Mouse (Mus musculus): ENCODE results near the gene Tpm3. TPM values are rescaled to one million over a fixed set of nuclear protein-coding genes. Genes with fewer than 3 reads are reported as not detected.

Gene Tpm3
- polyA plus RNA-seq, 1 experiment from 2014 or later, result 505 TPM

DNA sequence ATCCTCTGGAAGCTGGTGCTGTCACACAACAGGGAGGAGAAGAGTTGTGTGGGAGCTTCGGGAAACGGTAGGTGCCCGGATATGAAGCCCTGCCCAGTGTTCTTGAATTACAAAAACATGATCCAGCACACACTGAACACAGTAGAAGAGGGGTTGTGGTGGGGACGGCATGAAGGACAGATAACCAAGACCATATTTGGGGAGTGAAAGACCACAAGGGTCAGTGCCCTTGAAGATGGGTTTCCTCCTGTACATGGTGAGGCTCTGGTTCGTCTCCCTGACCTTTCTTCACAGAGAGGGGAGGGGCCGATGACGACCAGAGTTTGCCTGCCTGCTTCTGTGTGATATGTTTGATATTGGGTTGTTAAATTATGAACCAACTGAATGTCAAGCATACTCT, 2.8 kb upstream of the Tpm3 start:
- no peak overlapping the region for H3K27ac ChIP-seq
- H3K4me2 ChIP-seq, result no peak overlapping the region
- H3K9me3 ChIP-seq, result no peaks in the 10 kb centered on the region
- no peak overlapping the region for H3K4me3 ChIP-seq (replicated peaks)
- H3K4me1 ChIP-seq, result no peaks in the 10 kb centered on the region
- no peak overlapping the region for H3K9ac ChIP-seq
- H3K36me3 ChIP-seq, result no peaks in the 10 kb centered on the region
- WGBS, result 75% methylated on average over 7 of the region's 7 CpGs
- no peaks in the 10 kb centered on the region for H3K27me3 ChIP-seq (replicated peaks)
- no peak for ATAC-seq (ENCODE audit: insufficient read depth, low FRiP score, low read depth)

DNA sequence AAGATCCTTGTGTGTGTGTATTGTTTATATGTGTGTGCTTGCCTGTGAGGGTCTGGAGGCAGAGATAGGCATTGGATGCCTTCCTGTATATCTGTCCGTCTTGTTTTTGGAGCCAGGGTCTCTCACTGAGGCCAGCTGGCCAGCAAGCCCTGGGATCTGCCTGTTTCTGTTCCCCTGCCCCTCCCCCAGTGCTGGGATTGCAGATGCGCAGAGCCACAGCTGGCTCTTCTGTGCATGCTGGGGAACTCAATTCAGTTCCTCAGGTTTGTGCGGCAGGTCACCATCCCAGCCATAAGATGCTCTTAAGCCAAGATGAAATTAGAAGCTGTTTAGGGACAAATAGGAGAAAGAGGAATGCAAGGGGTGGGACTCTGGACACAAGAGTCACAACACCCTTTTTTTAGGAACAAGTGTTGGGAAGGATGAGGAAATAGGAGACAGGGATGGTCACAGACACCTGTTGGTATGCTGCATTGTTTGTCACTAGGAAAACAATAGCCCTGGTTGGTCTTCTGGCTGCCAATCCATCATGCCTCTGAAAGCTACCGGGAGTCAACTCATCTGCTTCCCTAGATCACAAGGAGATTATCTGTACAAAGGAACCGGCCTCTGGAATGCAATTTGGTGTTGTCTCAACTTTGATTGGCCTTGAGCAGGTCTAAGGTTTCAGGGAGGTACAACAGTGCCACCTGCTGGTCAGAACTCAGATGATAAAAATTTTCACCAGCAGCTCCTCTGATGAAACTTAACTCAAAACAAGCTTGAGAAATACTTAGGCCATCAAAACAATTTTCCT, 4.7 kb downstream of the Tpm3 start:
- H3K36me3 ChIP-seq, result no peaks in the 10 kb centered on the region
- H3K9ac ChIP-seq, result no peak overlapping the region
- no peak for ATAC-seq (ENCODE audit: insufficient read depth, low FRiP score, low read depth)
- no peaks in the 10 kb centered on the region for H3K27me3 ChIP-seq (replicated peaks)
- no peak overlapping the region for H3K4me3 ChIP-seq (replicated peaks)
- peak overlapping the region; percentile 35; the same call in 1 of the 2 replicates for H3K4me2 ChIP-seq
- H3K27ac ChIP-seq, result no peak overlapping the region
- no peaks in the 10 kb centered on the region for H3K9me3 ChIP-seq
- 14% methylated on average over 5 of the region's 5 CpGs for WGBS
- peaks cover 25% of the 10 kb centered on the region for H3K4me1 ChIP-seq

DNA sequence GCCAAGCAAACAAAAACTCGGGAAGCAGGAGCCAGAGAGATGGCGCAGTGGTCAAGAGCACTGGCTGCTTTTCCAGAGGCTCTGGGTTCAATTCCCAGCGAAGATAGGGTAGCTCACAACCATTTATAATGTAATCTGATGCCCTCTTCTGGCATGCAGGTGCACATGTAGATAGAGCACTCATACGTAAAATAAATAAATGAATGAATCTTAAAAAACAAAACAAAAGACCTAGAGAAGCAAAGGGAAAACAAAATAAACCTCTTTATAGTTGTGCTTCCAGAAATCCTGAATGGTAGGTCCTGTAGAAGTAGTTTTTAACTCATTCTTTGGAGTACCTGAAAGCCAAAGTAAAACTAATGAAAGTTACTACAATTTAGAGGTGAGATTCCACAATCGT, 5.8 kb downstream of the Tpm3 start:
- Histone ChIP-seq H3K4me3 (replicated peaks) (no peak overlapping the region), H3K36me3 (no peaks in the 10 kb centered on the region), H3K9me3 (no peaks in the 10 kb centered on the region), H3K4me1 (peaks cover 35% of the 10 kb centered on the region), H3K27me3 (replicated peaks) (no peaks in the 10 kb centered on the region), H3K4me2 (no peak overlapping the region), H3K9ac (no peak overlapping the region), H3K27ac (no peak overlapping the region)
- no peak for ATAC-seq (ENCODE audit: insufficient read depth, low FRiP score, low read depth)
- 42% methylated on average over 5 of the region's 5 CpGs for WGBS

DNA sequence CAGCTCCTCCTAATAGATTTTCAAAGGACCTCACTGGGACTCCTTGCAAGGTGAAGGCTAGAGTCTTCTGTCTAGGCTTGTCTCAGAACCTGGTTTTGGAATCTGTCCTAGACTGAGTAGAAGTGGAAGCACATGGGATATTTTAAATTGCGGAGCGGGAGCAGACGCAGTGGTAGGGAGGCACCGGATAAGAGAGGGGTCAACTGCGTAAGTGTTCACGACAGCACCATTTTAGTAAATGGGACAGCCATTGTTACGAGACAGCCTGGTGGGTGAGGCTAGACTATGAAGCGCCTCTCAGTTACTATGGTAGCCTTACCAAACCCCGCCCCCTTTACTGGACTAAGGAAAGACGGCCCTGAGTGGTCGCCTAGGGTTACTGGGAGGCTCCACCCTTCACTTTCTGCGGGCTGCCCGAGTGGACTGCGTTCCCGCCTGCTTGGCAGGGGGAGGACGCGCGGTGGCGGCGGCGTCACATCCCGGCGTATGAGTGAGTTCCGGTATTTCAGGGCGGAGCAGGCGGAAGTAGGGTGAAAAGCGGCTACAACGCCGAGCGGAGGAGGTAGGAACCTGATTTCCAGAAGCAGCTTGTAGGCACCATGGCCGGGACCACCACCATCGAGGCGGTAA, 6.8 kb downstream of the Tpm3 start:
- Histone ChIP-seq H3K4me1 (peaks cover 45% of the 10 kb centered on the region), H3K9me3 (no peaks in the 10 kb centered on the region)

DNA sequence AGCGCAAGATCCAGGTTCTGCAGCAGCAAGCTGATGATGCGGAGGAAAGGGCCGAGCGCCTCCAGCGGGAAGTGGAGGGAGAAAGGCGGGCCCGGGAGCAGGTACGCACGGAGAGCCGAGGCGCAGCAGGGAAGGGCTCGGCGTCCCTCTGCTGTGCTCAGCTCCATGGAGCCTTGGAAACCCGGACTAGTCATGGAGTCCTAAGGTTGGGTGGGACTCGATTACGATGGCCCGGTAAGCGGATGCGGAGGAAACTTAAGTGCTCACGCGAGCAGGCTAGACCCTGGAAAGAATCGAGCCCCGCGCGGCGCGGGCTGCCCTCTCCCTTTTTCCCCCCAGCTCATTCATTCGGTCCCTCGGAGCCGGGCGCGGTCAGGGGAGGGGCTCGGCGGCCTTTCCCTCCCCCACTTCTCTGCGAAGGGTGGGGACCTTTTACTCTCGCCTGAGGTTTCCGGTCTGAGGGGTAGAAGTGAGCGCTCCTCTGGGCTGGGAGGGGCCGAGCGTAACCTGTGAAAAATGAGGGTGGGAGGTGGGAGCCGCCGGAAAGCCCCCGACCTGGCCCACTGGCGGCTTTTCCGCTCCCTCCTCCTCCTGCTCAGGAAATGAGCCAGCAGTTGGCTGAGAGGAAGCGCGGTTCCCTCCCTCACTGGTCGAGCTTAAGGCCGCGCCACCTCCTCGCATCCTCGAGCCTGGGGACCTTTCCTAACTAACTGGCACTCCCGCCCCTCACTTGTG, 7.5 kb downstream of the Tpm3 start:
- Histone ChIP-seq H3K4me1 (peaks cover 52% of the 10 kb centered on the region), H3K4me3 (replicated peaks) (peak overlapping the region; percentile 83), H3K27ac (peak overlapping the region; percentile 99), H3K27me3 (replicated peaks) (no peaks in the 10 kb centered on the region), H3K9me3 (no peaks in the 10 kb centered on the region), H3K4me2 (peak overlapping the region; percentile 74), H3K9ac (peak overlapping the region; percentile 65), H3K36me3 (no peaks in the 10 kb centered on the region)
- peak; percentile 53 for ATAC-seq (ENCODE audit: insufficient read depth, low FRiP score, low read depth)
- under 1% methylated on average over 53 of the region's 53 CpGs for WGBS

More for the DNA sequence above, 6.8 kb downstream of the Tpm3 start:
- Histone ChIP-seq H3K27me3 (replicated peaks) (no peaks in the 10 kb centered on the region), H3K9ac (peak overlapping the region; percentile 65; the same call in 1 of the 2 replicates), H3K36me3 (no peaks in the 10 kb centered on the region), H3K27ac (peak overlapping the region; percentile 99), H3K4me3 (replicated peaks) (peak overlapping the region; percentile 83), H3K4me2 (peak overlapping the region; percentile 74)
- under 1% methylated on average over 33 of the region's 33 CpGs for WGBS
- ATAC-seq (ENCODE audit: insufficient read depth, low FRiP score, low read depth), result peak; percentile 95

GRCm38 (mm10) chr3:90080498-90080863, 8.0 kb downstream of the Tpm3 start:
- no peaks in the 10 kb centered on the region for H3K27me3 ChIP-seq (replicated peaks)
- 0% methylated on average over 6 of the region's 6 CpGs for WGBS
- H3K27ac ChIP-seq, result peak overlapping the region; percentile 99
- ATAC-seq (ENCODE audit: insufficient read depth, low FRiP score, low read depth), result no peak
- peak overlapping the region; percentile 83 for H3K4me3 ChIP-seq (replicated peaks)
- H3K9me3 ChIP-seq, result no peaks in the 10 kb centered on the region
- H3K4me2 ChIP-seq, result peak overlapping the region; percentile 74
- H3K4me1 ChIP-seq, result peaks cover 58% of the 10 kb centered on the region
- H3K9ac ChIP-seq, result peak overlapping the region; percentile 65
- H3K36me3 ChIP-seq, result no peaks in the 10 kb centered on the region

DNA sequence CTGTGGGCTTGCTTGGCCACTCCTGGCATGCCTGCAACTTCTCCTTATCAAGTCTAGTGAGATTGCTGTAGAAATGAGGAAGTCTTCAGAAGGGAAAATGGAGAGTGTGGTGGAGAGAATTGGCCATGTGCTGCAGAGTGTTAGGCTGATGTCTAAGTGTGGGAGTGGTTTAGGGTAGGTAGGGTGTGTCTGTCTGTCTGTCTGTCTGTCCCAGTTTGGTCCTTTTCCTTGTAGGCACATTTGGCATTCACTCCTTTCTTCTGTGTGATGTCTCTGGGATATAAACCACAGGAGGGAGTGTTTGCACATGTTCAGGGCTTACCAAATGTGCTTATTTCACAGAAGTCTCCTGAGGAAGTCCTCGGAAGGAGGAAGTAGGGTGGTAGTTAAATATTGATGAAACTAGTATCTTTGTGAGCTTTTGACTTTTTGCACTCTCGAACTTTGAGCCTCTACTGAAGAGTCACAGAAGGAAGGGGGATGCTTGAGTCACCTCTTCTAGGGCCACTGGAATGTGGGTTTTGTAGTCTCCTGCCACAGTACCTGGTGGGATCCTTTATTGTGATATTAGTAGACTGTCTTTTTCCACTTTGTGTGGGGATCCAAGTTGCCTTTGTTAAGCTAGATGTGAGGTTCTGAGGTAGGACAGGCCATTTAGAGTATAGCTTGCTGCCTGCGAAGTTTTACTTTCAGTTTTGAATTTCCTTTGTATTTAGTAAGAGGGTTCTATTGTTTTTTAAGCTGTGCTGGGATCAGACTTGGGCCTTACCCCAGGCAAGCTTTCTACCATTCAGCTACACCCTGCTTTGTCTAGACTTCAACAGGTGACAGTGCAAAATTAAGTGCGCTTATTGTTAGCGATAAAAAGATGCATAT, 9.2 kb downstream of the Tpm3 start:
- H3K4me1 ChIP-seq, result peaks cover 58% of the 10 kb centered on the region
- WGBS, result 51% methylated on average over 5 of the region's 5 CpGs
- no peaks in the 10 kb centered on the region for H3K27me3 ChIP-seq (replicated peaks)

GRCm38 (mm10) chr3:90083034-90083433, 10.6 kb downstream of the Tpm3 start:
- 39% methylated on average over 5 of the region's 5 CpGs for WGBS
- H3K27me3 ChIP-seq (replicated peaks), result no peaks in the 10 kb centered on the region
- H3K9me3 ChIP-seq, result no peaks in the 10 kb centered on the region
- peak overlapping the region; percentile 77 for H3K27ac ChIP-seq
- no peak; the same call in 1 of the 2 replicates for ATAC-seq (ENCODE audit: insufficient read depth, low FRiP score, low read depth)
- no peak overlapping the region for H3K9ac ChIP-seq
- H3K36me3 ChIP-seq, result peaks cover 10% of the 10 kb centered on the region
- peaks cover 52% of the 10 kb centered on the region for H3K4me1 ChIP-seq
- peak overlapping the region; percentile 3; the same call in 1 of the 2 replicates for H3K4me3 ChIP-seq (replicated peaks)
- peak overlapping the region; percentile 74 for H3K4me2 ChIP-seq

More for the DNA sequence above, 9.2 kb downstream of the Tpm3 start:
- H3K36me3 ChIP-seq, result no peaks in the 10 kb centered on the region
- no peak overlapping the region; the same call in 1 of the 2 replicates for H3K9ac ChIP-seq
- H3K4me2 ChIP-seq, result peak overlapping the region; percentile 74
- peak overlapping the region; percentile 77 for H3K27ac ChIP-seq
- no peaks in the 10 kb centered on the region for H3K9me3 ChIP-seq
- peak overlapping the region; percentile 83 for H3K4me3 ChIP-seq (replicated peaks)
- 0 out of 2 replicates have a peak, but pooled peaks have one; percentile 2 for ATAC-seq (ENCODE audit: insufficient read depth, low FRiP score, low read depth)

DNA sequence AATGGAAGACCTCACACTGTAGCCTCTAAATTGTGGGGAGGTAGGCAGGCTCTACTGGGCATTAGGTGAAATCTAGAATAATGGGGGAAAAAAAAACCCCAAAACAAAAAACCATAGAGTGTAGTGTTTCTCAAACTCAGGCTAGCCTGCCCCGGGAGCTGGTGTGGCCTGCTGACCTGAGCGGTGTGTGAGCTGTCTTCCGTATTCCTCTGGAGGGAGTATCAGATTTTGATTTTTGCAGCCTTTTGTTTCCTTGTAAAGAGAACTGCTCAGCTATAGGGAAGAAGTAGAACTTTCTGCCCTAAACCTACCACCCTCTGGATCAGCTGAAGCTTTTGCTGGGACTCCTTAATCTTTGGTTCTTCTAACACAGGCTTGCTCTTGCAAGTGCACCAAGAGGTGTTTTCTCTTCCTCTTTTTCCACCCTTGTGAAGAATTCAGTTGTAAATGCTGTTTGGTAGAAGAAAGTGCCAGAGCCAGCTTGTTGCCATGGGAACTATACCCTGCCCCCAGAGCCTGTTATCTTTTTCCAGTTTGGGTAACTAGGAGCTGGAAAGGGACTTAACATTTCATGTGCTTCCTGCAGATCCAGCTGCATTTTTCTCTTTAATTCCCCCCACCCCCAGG, 11.4 kb downstream of the Tpm3 start:
- H3K9me3 ChIP-seq, result no peaks in the 10 kb centered on the region
- H3K27ac ChIP-seq, result peak overlapping the region; percentile 77
- peaks cover 18% of the 10 kb centered on the region for H3K36me3 ChIP-seq
- H3K4me1 ChIP-seq, result peaks cover 50% of the 10 kb centered on the region
- no peak overlapping the region for H3K9ac ChIP-seq
- H3K4me3 ChIP-seq (replicated peaks), result no peak overlapping the region
- 33% methylated on average over 3 of the region's 3 CpGs for WGBS
- peak overlapping the region; percentile 74 for H3K4me2 ChIP-seq
- ATAC-seq (ENCODE audit: insufficient read depth, low FRiP score, low read depth), result no peak
- no peaks in the 10 kb centered on the region for H3K27me3 ChIP-seq (replicated peaks)

GRCm38 (mm10) chr3:90084790-90085189, 12.3 kb downstream of the Tpm3 start:
- Histone ChIP-seq H3K27me3 (replicated peaks) (no peaks in the 10 kb centered on the region), H3K27ac (peak overlapping the region; percentile 77; the same call in 1 of the 2 replicates)

More at GRCm38 (mm10) chr3:90084790-90085189, 12.3 kb downstream of the Tpm3 start:
- H3K9ac ChIP-seq, result no peak overlapping the region
- no peak for ATAC-seq (ENCODE audit: insufficient read depth, low FRiP score, low read depth)
- H3K36me3 ChIP-seq, result peaks cover 25% of the 10 kb centered on the region
- no peak overlapping the region for H3K4me3 ChIP-seq (replicated peaks)
- 60% methylated on average over 4 of the region's 4 CpGs for WGBS
- H3K4me2 ChIP-seq, result no peak overlapping the region; the same call in 1 of the 2 replicates
- no peaks in the 10 kb centered on the region for H3K9me3 ChIP-seq
- H3K4me1 ChIP-seq, result peaks cover 47% of the 10 kb centered on the region

All from stomach, embryonic 15.5 days (tissue).